Mouse (Mus musculus) intestine, embryonic 16.5 days (tissue): Measurements from ENCODE around the gene Matn4. TPM values are rescaled to one million over a fixed set of nuclear protein-coding genes. Genes with fewer than 3 reads are reported as not detected.

Source experiments
- ATAC-seq: fragments of 200-750 bp; cut with Nextera tagmentation; 2 replicates; pipeline ENCODE4 v1.8.0; 2017; ENCODE audit warnings: moderate TSS enrichment, moderate library complexity
- H3K27ac ChIP-seq: fragments of 300-500 bp; sonication (generic); 2 replicates; pipeline ENCODE4 v1.5.1; 2014; ENCODE audit warnings: mild to moderate bottlenecking, low read length
- H3K27me3 ChIP-seq: fragments of 300-500 bp; sonication (generic); replicated peaks from 2 replicates; pipeline ENCODE4 v1.6.1; 2014; ENCODE audit warnings: low read length, control low read depth, mixed read lengths; ENCODE audit not compliant: control insufficient read depth, insufficient read depth
- H3K36me3 ChIP-seq: fragments of 300-500 bp; sonication (generic); 2 replicates; pipeline ENCODE4 v1.6.1; 2014; ENCODE audit warnings: low read length, control low read depth; ENCODE audit not compliant: control insufficient read depth, insufficient read depth
- H3K4me1 ChIP-seq: fragments of 300-500 bp; sonication (generic); 2 replicates; pipeline ENCODE4 v1.6.1; 2014; ENCODE audit warnings: low read length, control low read depth, mixed read lengths; ENCODE audit not compliant: control insufficient read depth, insufficient read depth
- H3K4me2 ChIP-seq: fragments of 300-500 bp; sonication (generic); 2 replicates; pipeline ENCODE4 v1.6.1; 2014; ENCODE audit warnings: low read depth, low read length, control low read depth
- H3K4me3 ChIP-seq: fragments of 300-500 bp; sonication (generic); 2 replicates; pipeline ENCODE4 v1.5.1; 2014; ENCODE audit warnings: mild to moderate bottlenecking, low read length
- H3K9ac ChIP-seq: fragments of 300-500 bp; sonication (generic); 2 replicates; pipeline ENCODE4 v1.6.1; 2014; ENCODE audit warnings: low read depth, low read length
- H3K9me3 ChIP-seq: fragments of 300-500 bp; sonication (generic); 2 replicates; pipeline ENCODE4 v1.6.1; 2016; ENCODE audit warnings: low read length, control low read depth; ENCODE audit not compliant: control insufficient read depth
- WGBS: fragments of 180-500 bp; shearing (Covaris S2); extraction: QIAGEN DNeasy Blood & Tissue Kit; methylation state at CpG from one replicate; pipeline ENCODE4 v1.1.7; 2014; 5-methylcytosine and 5-hydroxymethylcytosine counted together
- polyA plus RNA-seq: library from polyadenylated mRNA; unstranded; fragments of >200 nt; fragmentation: Nextera tagmentation; extraction: Ambion mirVana; gene quantifications from 2 replicates; pipeline ENCODE4 v1.2.1, GENCODE M21; 2015

The Matn4 gene
- polyA plus RNA-seq, 1 experiment from 2014 or later, result 9.0 TPM

GRCm38 (mm10) chr2:164437710-164438109, 32.8 kb upstream of the Matn4 start:
- H3K4me3 ChIP-seq, result peak overlapping the region; percentile 30
- H3K27me3 ChIP-seq, result no peaks in the 10 kb centered on the region
- no peaks in the 10 kb centered on the region for H3K9me3 ChIP-seq
- peak; percentile 78 for ATAC-seq
- H3K9ac ChIP-seq, result 0 out of 2 replicates have a peak overlapping the region, but pooled peaks have one; percentile 20
- WGBS, result 43% methylated on average over 6 of the region's 6 CpGs
- peak overlapping the region; percentile 84 for H3K4me2 ChIP-seq
- peak overlapping the region; percentile 95 for H3K27ac ChIP-seq
- H3K36me3 ChIP-seq, result no peaks in the 10 kb centered on the region
- peaks cover 58% of the 10 kb centered on the region for H3K4me1 ChIP-seq

- Histone ChIP-seq H3K36me3 (no peaks in the 10 kb centered on the region), H3K27me3 (no peaks in the 10 kb centered on the region), H3K9me3 (no peaks in the 10 kb centered on the region), H3K4me1 (peaks cover 65% of the 10 kb centered on the region), H3K9ac (peak overlapping the region; percentile 63), H3K4me2 (peak overlapping the region; percentile 59), H3K4me3 (peak overlapping the region; percentile 28), H3K27ac (peak overlapping the region; percentile 95)
- ATAC-seq, result peak; percentile 66
- 49% methylated on average over 3 of the region's 3 CpGs for WGBS
Observed at GRCm38 (mm10) chr2:164436961-164437360, 32.0 kb upstream of the Matn4 start.

GRCm38 (mm10) chr2:164436215-164436913, 31.4 kb upstream of the Matn4 start:
- Histone ChIP-seq H3K36me3 (no peaks in the 10 kb centered on the region), H3K9me3 (no peaks in the 10 kb centered on the region), H3K9ac (peak overlapping the region; percentile 63), H3K4me1 (peaks cover 71% of the 10 kb centered on the region), H3K27ac (peak overlapping the region; percentile 95), H3K4me2 (peak overlapping the region; percentile 59), H3K4me3 (peak overlapping the region; percentile 28), H3K27me3 (no peaks in the 10 kb centered on the region)
- no peak for ATAC-seq
- WGBS, result 24% methylated on average over 8 of the region's 8 CpGs

GRCm38 (mm10) chr2:164435216-164436090, 30.5 kb upstream of the Matn4 start:
- Histone ChIP-seq H3K27ac (peak overlapping the region; percentile 95), H3K4me1 (peaks cover 78% of the 10 kb centered on the region), H3K4me2 (peak overlapping the region; percentile 59), H3K4me3 (no peak overlapping the region), H3K9ac (peak overlapping the region; percentile 63; the same call in 1 of the 2 replicates), H3K27me3 (no peaks in the 10 kb centered on the region), H3K9me3 (no peaks in the 10 kb centered on the region), H3K36me3 (no peaks in the 10 kb centered on the region)
- ATAC-seq, result no peak
- WGBS, result 25% methylated on average over 5 of the region's 5 CpGs

- H3K4me3 ChIP-seq, result 0 out of 2 replicates have a peak overlapping the region, but pooled peaks have one; percentile 2
- WGBS, result 47% methylated on average over 3 of the region's 3 CpGs
- H3K9me3 ChIP-seq, result no peaks in the 10 kb centered on the region
- no peaks in the 10 kb centered on the region for H3K27me3 ChIP-seq
- no peak for ATAC-seq
- H3K4me2 ChIP-seq, result peak overlapping the region; percentile 59
- H3K4me1 ChIP-seq, result peaks cover 77% of the 10 kb centered on the region
- no peak overlapping the region for H3K9ac ChIP-seq
- H3K27ac ChIP-seq, result peak overlapping the region; percentile 95
- no peaks in the 10 kb centered on the region for H3K36me3 ChIP-seq
Observed at GRCm38 (mm10) chr2:164434681-164435080, 29.7 kb upstream of the Matn4 start.

GRCm38 (mm10) chr2:164433278-164433895, 28.4 kb upstream of the Matn4 start:
- Histone ChIP-seq H3K36me3 (peaks cover 5% of the 10 kb centered on the region; the same call in 1 of the 2 replicates), H3K9me3 (no peaks in the 10 kb centered on the region), H3K27me3 (no peaks in the 10 kb centered on the region), H3K4me3 (peak overlapping the region; percentile 27), H3K27ac (peak overlapping the region; percentile 95), H3K4me1 (peaks cover 74% of the 10 kb centered on the region), H3K9ac (peak overlapping the region; percentile 69), H3K4me2 (peak overlapping the region; percentile 60)
- WGBS, result 63% methylated on average over 9 of the region's 9 CpGs
- no peak for ATAC-seq

- H3K4me1 ChIP-seq, result peaks cover 74% of the 10 kb centered on the region
- no peaks in the 10 kb centered on the region for H3K9me3 ChIP-seq
- H3K27ac ChIP-seq, result peak overlapping the region; percentile 95
- no peaks in the 10 kb centered on the region for H3K27me3 ChIP-seq
- H3K4me2 ChIP-seq, result peak overlapping the region; percentile 60
- H3K9ac ChIP-seq, result peak overlapping the region; percentile 69
- H3K36me3 ChIP-seq, result peaks cover 7% of the 10 kb centered on the region; the same call in 1 of the 2 replicates
- 0 out of 2 replicates have a peak, but pooled peaks have one; percentile 4 for ATAC-seq
- H3K4me3 ChIP-seq, result peak overlapping the region; percentile 27
- 16% methylated on average over 22 of the region's 22 CpGs for WGBS
Observed at GRCm38 (mm10) chr2:164432541-164433191, 27.7 kb upstream of the Matn4 start.

GRCm38 (mm10) chr2:164431676-164432465, 26.9 kb upstream of the Matn4 start:
- no peaks in the 10 kb centered on the region for H3K9me3 ChIP-seq
- peak overlapping the region; percentile 95 for H3K27ac ChIP-seq
- peak overlapping the region; percentile 60 for H3K4me2 ChIP-seq
- H3K4me3 ChIP-seq, result peak overlapping the region; percentile 27
- peak overlapping the region; percentile 69 for H3K9ac ChIP-seq
- peak; percentile 67 for ATAC-seq
- no peaks in the 10 kb centered on the region for H3K27me3 ChIP-seq
- H3K4me1 ChIP-seq, result peaks cover 73% of the 10 kb centered on the region
- peaks cover 7% of the 10 kb centered on the region; the same call in 1 of the 2 replicates for H3K36me3 ChIP-seq
- WGBS, result 39% methylated on average over 9 of the region's 9 CpGs
